Mouse (Mus musculus) C2C12 (cell line): ENCODE measurements around the gene Phb2.

ENCODE experiments used
- CTCF ChIP-seq: IDR thresholded peaks from one replicate; pipeline ENCODE4 v1.5.1; 2011; ENCODE audit not compliant: control insufficient read depth, insufficient read depth, insufficient read length
- MAX ChIP-seq: IDR thresholded peaks from one replicate; pipeline ENCODE4 v1.6.1; 2011; ENCODE audit warnings: mild to moderate bottlenecking, control low read depth

- TF ChIP-seq CTCF = no peak
- TF ChIP-seq MAX = no peak
Measured at GRCm38 (mm10) chr6:124704417-124704816, 7.7 kb upstream of the Phb2 start.
